Mouse (Mus musculus): ENCODE results near the gene Zfp62. TPM values are rescaled to one million over a fixed set of nuclear protein-coding genes. Genes with fewer than 3 reads are reported as not detected.

The Zfp62 gene
- polyA plus RNA-seq, 2 experiments, result 5.2 to 10.6 TPM

GRCm38 (mm10) chr11:49237532-49237931 is 34.4 kb downstream of the Zfp62 start:
- ATAC-seq (ENCODE audit: insufficient read depth) (no peak), DNase-seq (ENCODE audit: low read depth in 3 of 3, low spot score in 3 of 3) (no peak)
- Histone ChIP-seq H3K27ac (no peak overlapping the region), H3K4me1 (replicated peaks; ENCODE audit: control insufficient read depth in 2 of 2, insufficient read depth in 2 of 2, low read length in 1 of 2) (0 out of 4 replicates have a peak, but pooled peaks cover 0 to 6% of the 10 kb centered on the region in 2 experiments), H3K4me3 (ENCODE audit: insufficient read depth in 1 of 2, low read depth in 2 of 2, low read length in 2 of 2) (no peak overlapping the region), H3K27me3 (ENCODE audit: control insufficient read depth, insufficient read depth, low read length) (no peaks in the 10 kb centered on the region), H3K9ac (replicated peaks) (no peak overlapping the region), H3K4me2 (ENCODE audit: low read depth) (no peak overlapping the region), H3K36me3 (replicated peaks; ENCODE audit: control insufficient read depth, insufficient read depth, low read depth) (no peaks in the 10 kb centered on the region), H3K9me3 (ENCODE audit: control insufficient read depth, low read length) (no peaks in the 10 kb centered on the region)
- 25% methylated on average over 2 of the region's 2 CpGs for WGBS (ENCODE audit: insufficient replicate concordance)
- TF ChIP-seq EP300 (IDR thresholded peaks at IDR 0.05; ENCODE audit: low read depth), result no peak
- no peak for TF ChIP-seq CTCF (IDR thresholded peaks at IDR 0.05; ENCODE audit: low read depth)

DNA sequence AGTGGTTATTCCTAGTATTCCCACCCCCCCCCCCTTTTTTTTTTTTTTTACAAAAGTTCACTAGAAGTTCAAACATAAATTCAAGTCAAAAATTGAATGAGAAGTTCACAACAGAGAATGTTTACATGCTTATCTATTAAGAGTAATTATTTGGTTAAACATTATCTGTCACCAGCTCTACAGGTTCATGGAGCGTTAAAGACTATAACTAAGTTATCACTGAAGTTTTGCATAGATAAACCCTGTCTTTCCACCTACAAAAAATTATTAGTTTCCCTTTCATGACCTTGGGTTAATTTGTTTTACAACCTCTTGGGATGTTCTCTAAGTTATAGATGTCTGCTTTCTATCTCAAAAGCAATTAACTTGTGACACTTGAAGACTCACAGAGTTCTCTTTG is 37.2 kb downstream of the Zfp62 start:
- TF ChIP-seq EP300 (IDR thresholded peaks at IDR 0.05; ENCODE audit: low read depth) (no peak), CTCF (IDR thresholded peaks at IDR 0.05; ENCODE audit: low read depth) (no peak)
- Histone ChIP-seq H3K36me3 (replicated peaks; ENCODE audit: control insufficient read depth, insufficient read depth, low read depth) (no peaks in the 10 kb centered on the region), H3K9ac (replicated peaks) (no peak overlapping the region), H3K27ac (no peak overlapping the region), H3K4me3 (ENCODE audit: insufficient read depth in 1 of 2, low read depth in 2 of 2, low read length in 2 of 2) (no peak overlapping the region), H3K9me3 (ENCODE audit: control insufficient read depth, low read length) (no peaks in the 10 kb centered on the region), H3K4me2 (ENCODE audit: low read depth) (no peak overlapping the region), H3K4me1 (replicated peaks; ENCODE audit: control insufficient read depth in 2 of 2, insufficient read depth in 2 of 2, low read length in 1 of 2) (peaks cover 11 to 20% of the 10 kb centered on the region in 2 experiments), H3K27me3 (ENCODE audit: control insufficient read depth, insufficient read depth, low read length) (no peaks in the 10 kb centered on the region)
- DNase-seq (ENCODE audit: low read depth in 3 of 3, low spot score in 3 of 3) (no peak), ATAC-seq (ENCODE audit: insufficient read depth) (no peak)
- WGBS (ENCODE audit: insufficient replicate concordance), result 37% methylated on average over 1 of the region's 1 CpGs

- TF ChIP-seq CTCF (IDR thresholded peaks at IDR 0.05; ENCODE audit: low read depth), result peak; percentile 7; the same call in 1 of the 2 replicates
- no peak for TF ChIP-seq EP300 (IDR thresholded peaks at IDR 0.05; ENCODE audit: low read depth)
- no peak overlapping the region for H3K9ac ChIP-seq (replicated peaks)
- peaks cover 17 to 25% of the 10 kb centered on the region in 2 experiments for H3K4me1 ChIP-seq (replicated peaks; ENCODE audit: control insufficient read depth in 2 of 2, insufficient read depth in 2 of 2, low read length in 1 of 2)
- H3K36me3 ChIP-seq (replicated peaks; ENCODE audit: control insufficient read depth, insufficient read depth, low read depth), result no peaks in the 10 kb centered on the region
- no peaks in the 10 kb centered on the region for H3K27me3 ChIP-seq (ENCODE audit: control insufficient read depth, insufficient read depth, low read length)
- H3K4me2 ChIP-seq (ENCODE audit: low read depth), result no peak overlapping the region
- DNase-seq (ENCODE audit: low read depth in 3 of 3, low spot score in 3 of 3) (no peak), ATAC-seq (ENCODE audit: insufficient read depth) (no peak)
- no peaks in the 10 kb centered on the region for H3K9me3 ChIP-seq (ENCODE audit: control insufficient read depth, low read length)
- H3K4me3 ChIP-seq (ENCODE audit: insufficient read depth in 1 of 2, low read depth in 2 of 2, low read length in 2 of 2), result no peak overlapping the region
- 40% methylated on average over 4 of the region's 4 CpGs for WGBS (ENCODE audit: insufficient replicate concordance)
- H3K27ac ChIP-seq, result no peak overlapping the region
Measured at GRCm38 (mm10) chr11:49240874-49241273, 37.8 kb downstream of the Zfp62 start.

DNA sequence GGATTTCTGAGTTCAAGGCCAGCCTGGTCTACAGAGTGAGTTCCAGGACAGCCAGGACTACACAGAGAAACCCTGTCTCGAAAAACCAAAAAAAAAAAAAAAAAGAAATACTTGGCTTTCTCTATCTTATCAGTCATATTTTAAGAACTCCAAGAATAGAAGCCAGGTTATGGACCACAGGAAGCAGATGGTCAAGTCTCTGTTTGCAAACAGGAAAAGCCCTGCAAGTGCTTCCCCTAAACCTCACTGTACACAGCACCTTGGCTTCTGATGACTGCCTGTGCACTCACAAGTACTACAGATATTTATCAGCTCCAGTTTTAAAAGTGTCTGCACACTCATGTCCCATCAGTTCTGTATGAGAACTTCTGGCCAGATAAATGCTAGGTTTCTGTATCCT is 38.4 kb downstream of the Zfp62 start:
- ATAC-seq (ENCODE audit: insufficient read depth), result no peak
- H3K27ac ChIP-seq, result no peak overlapping the region
- no peaks in the 10 kb centered on the region for H3K36me3 ChIP-seq (replicated peaks; ENCODE audit: control insufficient read depth, insufficient read depth, low read depth)
- H3K27me3 ChIP-seq (ENCODE audit: control insufficient read depth, insufficient read depth, low read length), result no peaks in the 10 kb centered on the region
- 0% methylated on average over 1 of the region's 1 CpGs for WGBS (ENCODE audit: insufficient replicate concordance)
- TF ChIP-seq CTCF (IDR thresholded peaks at IDR 0.05; ENCODE audit: low read depth) (no peak), EP300 (IDR thresholded peaks at IDR 0.05; ENCODE audit: low read depth) (no peak)
- no peak for DNase-seq (ENCODE audit: low read depth in 3 of 3, low spot score in 3 of 3)
- no peak overlapping the region for H3K4me3 ChIP-seq (ENCODE audit: insufficient read depth in 1 of 2, low read depth in 2 of 2, low read length in 2 of 2)
- no peak overlapping the region for H3K9ac ChIP-seq (replicated peaks)
- H3K4me1 ChIP-seq (replicated peaks; ENCODE audit: control insufficient read depth in 2 of 2, insufficient read depth in 2 of 2, low read length in 1 of 2), result peaks cover 19 to 28% of the 10 kb centered on the region in 2 experiments
- H3K9me3 ChIP-seq (ENCODE audit: control insufficient read depth, low read length), result no peaks in the 10 kb centered on the region
- no peak overlapping the region for H3K4me2 ChIP-seq (ENCODE audit: low read depth)

DNA sequence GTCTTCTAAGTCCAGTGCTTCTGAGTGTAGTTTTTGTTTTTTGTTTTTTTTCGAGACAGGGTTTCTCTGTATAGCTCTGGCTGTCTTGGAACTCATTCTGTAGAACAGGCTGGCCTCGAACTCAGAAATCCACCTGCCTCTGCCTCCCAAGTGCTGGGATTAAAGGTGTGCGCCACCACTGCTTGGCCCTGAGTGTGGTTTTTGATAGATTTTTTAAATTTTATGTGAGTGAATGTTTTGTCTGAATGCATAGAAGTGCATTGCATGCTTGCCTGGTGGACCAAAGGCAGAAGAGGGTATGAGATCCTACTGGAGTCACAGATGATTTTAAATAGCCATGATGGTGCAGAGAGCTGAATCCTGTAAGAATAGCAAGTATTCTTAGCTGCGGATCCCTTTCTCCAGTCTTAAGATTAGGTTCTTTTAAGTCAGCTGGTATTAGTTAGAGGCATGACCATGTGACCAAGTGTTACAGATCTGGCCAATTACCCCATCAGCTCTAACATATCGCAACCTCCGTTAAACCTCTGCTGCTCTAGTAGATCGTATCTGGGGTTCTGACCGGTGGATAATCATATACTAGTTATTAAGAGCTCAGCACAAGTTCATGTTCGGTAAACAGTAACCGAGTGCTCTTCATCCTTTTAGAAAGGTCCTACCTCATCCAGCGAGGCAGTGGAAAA is 40.0 kb downstream of the Zfp62 start:
- DNase-seq (ENCODE audit: low read depth in 3 of 3, low spot score in 3 of 3) (no peak), ATAC-seq (ENCODE audit: insufficient read depth) (no peak)
- no peaks in the 10 kb centered on the region for H3K27me3 ChIP-seq (ENCODE audit: control insufficient read depth, insufficient read depth, low read length)
- H3K4me2 ChIP-seq (ENCODE audit: low read depth), result peak overlapping the region; percentile 96
- 19% methylated on average over 11 of the region's 11 CpGs for WGBS (ENCODE audit: insufficient replicate concordance)
- H3K4me3 ChIP-seq (ENCODE audit: insufficient read depth in 1 of 2, low read depth in 2 of 2, low read length in 2 of 2), result peak overlapping the region; percentile 60 to 68
- H3K4me1 ChIP-seq (replicated peaks; ENCODE audit: control insufficient read depth in 2 of 2, insufficient read depth in 2 of 2, low read length in 1 of 2), result peaks cover 30 to 35% of the 10 kb centered on the region in 2 experiments
- no peak for TF ChIP-seq CTCF (IDR thresholded peaks at IDR 0.05; ENCODE audit: low read depth)
- no peak for TF ChIP-seq EP300 (IDR thresholded peaks at IDR 0.05; ENCODE audit: low read depth)
- H3K9me3 ChIP-seq (ENCODE audit: control insufficient read depth, low read length), result no peaks in the 10 kb centered on the region
- H3K27ac ChIP-seq, result peak overlapping the region; percentile 73
- peak overlapping the region; percentile 70 for H3K9ac ChIP-seq (replicated peaks)
- no peaks in the 10 kb centered on the region for H3K36me3 ChIP-seq (replicated peaks; ENCODE audit: control insufficient read depth, insufficient read depth, low read depth)
